ENCODE assay signal across 9 mouse cellular contexts in genomic region chr5:125407910-125408575, GRCm38 (mm10). TPM values are rescaled to one million over a fixed set of nuclear protein-coding genes. Genes with fewer than 3 reads are reported as not detected.
DNase-seq lines count a peak whose midpoint lies in the region; ATAC-seq and TF ChIP-seq lines count a peak whose summit lies in the region.
"Had no signal": no experiment of that assay in that cellular context is flagged by ENCODE, and none has a peak within 500 bp of the region (broad histone marks: within the 10 kb centered on the region; RNA-seq: fewer than 3 reads in every experiment).

No protein-coding gene starts in this region.

- DNase-seq in hindbrain, embryonic 10.5 days (ENCODE audit: low spot score) = no peak
- DNase-seq in 3T3-L1 (ENCODE audit: low read depth, low spot score) = peak; percentile 57
- peak; percentile 46 for DNase-seq in ES-CJ7 (ENCODE audit: low read depth, low spot score)
- DNase-seq in limb, embryonic 14.5 days (ENCODE audit: low spot score) = no peak
- DNase-seq in right cerebral cortex, adult 18-20 months = no peak
- no peak for DNase-seq in cerebellum, adult 11-12 months
- DNase-seq in cerebellum, postnatal 4 days (ENCODE audit: low spot score in 2 of 2) = no peak

- H3K4me1 ChIP-seq in hindbrain, embryonic 10.5 days (replicated peaks) = peaks cover 36% of the 10 kb centered on the region
- peaks cover 11% of the 10 kb centered on the region for H3K4me1 ChIP-seq in hindbrain, embryonic 16.5 days (ENCODE audit: control insufficient read depth, insufficient read depth, low read depth, low read length)
- H3K4me1 ChIP-seq in limb, embryonic 14.5 days (ENCODE audit: control insufficient read depth, insufficient read depth, low read length) = peaks cover 12% of the 10 kb centered on the region

- no peaks in the 10 kb centered on the region for H3K9me3 ChIP-seq in hindbrain, embryonic 10.5 days
- no peaks in the 10 kb centered on the region for H3K9me3 ChIP-seq in hindbrain, embryonic 16.5 days (ENCODE audit: control insufficient read depth, low read length)
- no peaks in the 10 kb centered on the region for H3K9me3 ChIP-seq in limb, embryonic 14.5 days (ENCODE audit: control insufficient read depth, low read length)

- H3K9ac ChIP-seq in hindbrain, embryonic 16.5 days (ENCODE audit: low read depth, low read length) = no peak overlapping the region
- no peak overlapping the region for H3K9ac ChIP-seq in limb, embryonic 14.5 days (ENCODE audit: low read depth, low read length, severe bottlenecking)

- H3K36me3 ChIP-seq in hindbrain, embryonic 10.5 days = peaks cover 6% of the 10 kb centered on the region
- H3K36me3 ChIP-seq in hindbrain, embryonic 16.5 days (ENCODE audit: control insufficient read depth, insufficient read depth, low read length) = no peaks in the 10 kb centered on the region
- H3K36me3 ChIP-seq in limb, embryonic 14.5 days (ENCODE audit: control insufficient read depth, insufficient read depth, low read length) = no peaks in the 10 kb centered on the region

- no peak for TF ChIP-seq POLR2A in limb, embryonic 14.5 days (IDR thresholded peaks at IDR 0.05; ENCODE audit: borderline replicate concordance, extremely low read depth, insufficient read depth, insufficient read length)

- H3K4me3 ChIP-seq in hindbrain, embryonic 10.5 days = peak overlapping the region; percentile 50
- H3K4me3 ChIP-seq in hindbrain, embryonic 16.5 days (ENCODE audit: low read length) = no peak overlapping the region
- H3K4me3 ChIP-seq in limb, embryonic 14.5 days (replicated peaks; ENCODE audit: low read length) = peak overlapping the region; percentile 16

- no peak overlapping the region for H3K4me2 ChIP-seq in hindbrain, embryonic 16.5 days (ENCODE audit: low read length)
- H3K4me2 ChIP-seq in limb, embryonic 14.5 days (replicated peaks; ENCODE audit: low read depth, low read length, severe bottlenecking) = peak overlapping the region; percentile 18; the same call in 1 of the 2 replicates

- WGBS in hindbrain, embryonic 10.5 days = 61% methylated on average over 14 of the region's 14 CpGs
- WGBS in hindbrain, embryonic 16.5 days = 73% methylated on average over 14 of the region's 14 CpGs
- 64% methylated on average over 13 of the region's 14 CpGs for WGBS in limb, embryonic 14.5 days

- peaks cover 1% of the 10 kb centered on the region; the same call in 1 of the 2 replicates for H3K27me3 ChIP-seq in hindbrain, embryonic 10.5 days (ENCODE audit: insufficient read depth, poor library complexity, severe bottlenecking)
- no peaks in the 10 kb centered on the region for H3K27me3 ChIP-seq in hindbrain, embryonic 16.5 days (replicated peaks; ENCODE audit: control insufficient read depth, insufficient read depth, low read length)
- H3K27me3 ChIP-seq in limb, embryonic 14.5 days (ENCODE audit: control insufficient read depth, insufficient read depth, low read length) = no peaks in the 10 kb centered on the region
- H3K27me3 ChIP-seq: Patski had no signal

- no peak for ATAC-seq in hindbrain, embryonic 16.5 days
- ATAC-seq in limb, embryonic 14.5 days (ENCODE audit: low FRiP score, low read depth) = no peak

- no peak overlapping the region for H3K27ac ChIP-seq in hindbrain, embryonic 10.5 days
- no peak overlapping the region for H3K27ac ChIP-seq in hindbrain, embryonic 16.5 days (ENCODE audit: low read depth, low read length)
- H3K27ac ChIP-seq in limb, embryonic 14.5 days (replicated peaks; ENCODE audit: low read depth, low read length) = no peak overlapping the region

RNA-seq across cellular contexts. Expression of gene Ubc, which starts 18.0 kb away (rescaled TPM):
- 928 and 1,134 TPM in 2 replicates for polyA plus RNA-seq in hindbrain, embryonic 10.5 days (2016; fragmentation: Nextera tagmentation; extraction: Ambion mirVana)
- polyA plus RNA-seq in hindbrain, embryonic 16.5 days (2015; fragmentation: Nextera tagmentation; extraction: Ambion mirVana) = 1,508 and 1,522 TPM in 2 replicates
- 643 and 660 TPM in 2 replicates for polyA plus RNA-seq in limb, embryonic 14.5 days (2012; rRNA removed)
- 949 and 1,033 TPM in 2 replicates for polyA plus RNA-seq in limb, embryonic 14.5 days (2014; fragmentation: Nextera tagmentation; extraction: Ambion mirVana)

RNA-seq across cellular contexts. Expression of gene Gm10382, which starts 18.9 kb away (rescaled TPM):
- 0.52 and 0.86 TPM in 2 replicates for polyA plus RNA-seq in hindbrain, embryonic 10.5 days (2016; fragmentation: Nextera tagmentation; extraction: Ambion mirVana)
- polyA plus RNA-seq in hindbrain, embryonic 16.5 days (2015; fragmentation: Nextera tagmentation; extraction: Ambion mirVana) = 0.45 and 0.55 TPM in 2 replicates
- 0.08 and 0.26 TPM in 2 replicates for polyA plus RNA-seq in limb, embryonic 14.5 days (2012; rRNA removed)
- 0.17 and 0.45 TPM in 2 replicates for polyA plus RNA-seq in limb, embryonic 14.5 days (2014; fragmentation: Nextera tagmentation; extraction: Ambion mirVana)

RNA-seq across cellular contexts. Expression of gene Dhx37, which starts 25.9 kb away (rescaled TPM):
- 19.2 and 21.0 TPM in 2 replicates for polyA plus RNA-seq in hindbrain, embryonic 10.5 days (2016; fragmentation: Nextera tagmentation; extraction: Ambion mirVana)
- polyA plus RNA-seq in hindbrain, embryonic 16.5 days (2015; fragmentation: Nextera tagmentation; extraction: Ambion mirVana) = 10.2 and 12.0 TPM in 2 replicates
- 21.9 and 25.5 TPM in 2 replicates for polyA plus RNA-seq in limb, embryonic 14.5 days (2012; rRNA removed)
- polyA plus RNA-seq in limb, embryonic 14.5 days (2014; fragmentation: Nextera tagmentation; extraction: Ambion mirVana) = 5.4 and 8.9 TPM in 2 replicates

RNA-seq across cellular contexts. Expression of gene Bri3bp, which starts 33.3 kb away (rescaled TPM):
- 46.9 and 53.8 TPM in 2 replicates for polyA plus RNA-seq in hindbrain, embryonic 10.5 days (2016; fragmentation: Nextera tagmentation; extraction: Ambion mirVana)
- 40.2 and 42.5 TPM in 2 replicates for polyA plus RNA-seq in hindbrain, embryonic 16.5 days (2015; fragmentation: Nextera tagmentation; extraction: Ambion mirVana)
- 15.0 and 19.7 TPM in 2 replicates for polyA plus RNA-seq in limb, embryonic 14.5 days (2012; rRNA removed)
- polyA plus RNA-seq in limb, embryonic 14.5 days (2014; fragmentation: Nextera tagmentation; extraction: Ambion mirVana) = 30.0 and 34.5 TPM in 2 replicates

Comparison
In these comparisons a context has a peak if more than half of its experiments do, and no peak if none do; other contexts are left out.
1. DNase-seq: peak in 3T3-L1 (single experiment) and ES-CJ7 (single experiment); none in hindbrain, embryonic 10.5 days (single experiment), limb, embryonic 14.5 days (single experiment), right cerebral cortex, adult 18-20 months (single experiment), cerebellum, adult 11-12 months (single experiment) and cerebellum, postnatal 4 days (0 of 2).